Mouse (Mus musculus) mesoderm, embryonic 11.5 days (tissue): ENCODE data around the gene Vps50.
"Not testable (repeated sequence)": the region's sequence is repeated elsewhere in the genome, so short reads cannot be mapped to it uniquely, and the experiment has no call there.

Source experiments
- DNase-seq: peaks from one replicate; pipeline ENCODE4 v3.0.0-alpha.2; 2012; ENCODE audit warnings: low read depth, low spot score

The Vps50 gene

GRCm38 (mm10) chr6:3531445-3531844 is 33.3 kb downstream of the Vps50 start:
- DNase-seq: peak; percentile 4

GRCm38 (mm10) chr6:3536048-3536447 is 37.9 kb downstream of the Vps50 start:
- DNase-seq: no peak

GRCm38 (mm10) chr6:3539470-3539869 is 41.3 kb downstream of the Vps50 start:
- DNase-seq: no peak

- DNase-seq: no peak
Observed at GRCm38 (mm10) chr6:3543862-3544261, 45.7 kb downstream of the Vps50 start.

- DNase-seq: no peak
Observed at GRCm38 (mm10) chr6:3544970-3545369, 46.8 kb downstream of the Vps50 start.

- no peak for DNase-seq
Observed at GRCm38 (mm10) chr6:3548959-3549358, 50.8 kb downstream of the Vps50 start.

GRCm38 (mm10) chr6:3549992-3550391 is 51.8 kb downstream of the Vps50 start:
- DNase-seq: no peak

GRCm38 (mm10) chr6:3552681-3553080 is 54.5 kb downstream of the Vps50 start:
- DNase-seq: not testable (repeated sequence)

- DNase-seq: no peak
Observed at GRCm38 (mm10) chr6:3557177-3557576, 59.0 kb downstream of the Vps50 start.

GRCm38 (mm10) chr6:3560009-3560408 is 61.8 kb downstream of the Vps50 start:
- DNase-seq: no peak

- DNase-seq: no peak
Observed at GRCm38 (mm10) chr6:3562301-3562700, 64.1 kb downstream of the Vps50 start.

GRCm38 (mm10) chr6:3564118-3564517 is 65.9 kb downstream of the Vps50 start:
- not testable (repeated sequence) for DNase-seq

- no peak for DNase-seq
Observed at GRCm38 (mm10) chr6:3565005-3565404, 66.8 kb downstream of the Vps50 start.

- DNase-seq: no peak
Observed at GRCm38 (mm10) chr6:3565667-3566066, 67.5 kb downstream of the Vps50 start.

GRCm38 (mm10) chr6:3567071-3567610 is 69.0 kb downstream of the Vps50 start:
- DNase-seq: no peak

- DNase-seq: no peak
Observed at GRCm38 (mm10) chr6:3572221-3572815, 74.1 kb downstream of the Vps50 start.

GRCm38 (mm10) chr6:3573787-3574186 is 75.6 kb downstream of the Vps50 start:
- DNase-seq: no peak

- no peak for DNase-seq
Observed at GRCm38 (mm10) chr6:3585402-3585801, 87.2 kb downstream of the Vps50 start.

GRCm38 (mm10) chr6:3590289-3590904 is 92.2 kb downstream of the Vps50 start:
- DNase-seq: no peak

- no peak for DNase-seq
Observed at GRCm38 (mm10) chr6:3594246-3594645, 96.1 kb downstream of the Vps50 start.

GRCm38 (mm10) chr6:3612827-3613226 is 114.6 kb downstream of the Vps50 start:
- DNase-seq: no peak

- peak; percentile 14 for DNase-seq
Observed at GRCm38 (mm10) chr6:3620428-3621387, 122.5 kb downstream of the Vps50 start.
